Mouse (Mus musculus) olfactory bulb, adult 2 months (tissue): ENCODE data around the gene Cabp2.

Experiments
- CTCF ChIP-seq: fragments of 200-500 bp; IDR thresholded peaks from 2 replicates; pipeline ENCODE4 v1.5.1; 2012; ENCODE audit warnings: low read depth, mild to moderate bottlenecking, low read length, moderate library complexity; ENCODE audit not compliant: insufficient read depth
- POLR2A ChIP-seq: fragments of 200-500 bp; IDR thresholded peaks from 2 replicates; pipeline ENCODE4 v1.6.1; 2012; ENCODE audit warnings: mild to moderate bottlenecking, low read depth, low read length, moderate library complexity; ENCODE audit not compliant: insufficient read depth

- no peak for TF ChIP-seq POLR2A
- TF ChIP-seq CTCF, result no peak
Observed at GRCm38 (mm10) chr19:4122411-4123370, 41.3 kb downstream of the Cabp2 start.
